Mouse (Mus musculus) neural tube, embryonic 14.5 days (tissue): Measurements from ENCODE around the gene Gm44579. TPM values are rescaled to one million over a fixed set of nuclear protein-coding genes. Genes with fewer than 3 reads are reported as not detected.

Experiments
- polyA plus RNA-seq: library from polyadenylated mRNA; unstranded; fragments of >200 nt; fragmentation: Nextera tagmentation; extraction: Ambion mirVana; gene quantifications from 2 replicates; pipeline ENCODE4 v1.2.1, GENCODE M21; 2014

Gm44579 gene
- polyA plus RNA-seq, 1 experiment from 2014 or later: not detected

Other genes starting within 250 kb of the Gm44579 start
- gene Col2a1, start 216.3 kb downstream of the Gm44579 start, polyA plus RNA-seq: 11.3 and 26.0 TPM in 2 replicates
- gene Pfkm, start 128.4 kb downstream of the Gm44579 start, polyA plus RNA-seq: 79.8 and 81.8 TPM in 2 replicates
- 22.1 and 25.1 TPM in 2 replicates for gene Senp1, start 127.2 kb downstream of the Gm44579 start, polyA plus RNA-seq
- gene Asb8, start 55.4 kb downstream of the Gm44579 start, polyA plus RNA-seq: 66.7 and 74.0 TPM in 2 replicates
- gene Ccdc184, start 53.8 kb downstream of the Gm44579 start, polyA plus RNA-seq: 85.9 and 117 TPM in 2 replicates
- not detected in 2 replicates for gene Olfr288, start 25.4 kb downstream of the Gm44579 start, polyA plus RNA-seq
- gene Olfr287, start 79 bp upstream of the Gm44579 start, polyA plus RNA-seq: 0.12 TPM in 1 of 2 replicates, not detected in the other
- not detected in 2 replicates for gene Olfr286, start 13.5 kb upstream of the Gm44579 start, polyA plus RNA-seq
- gene H1fnt, start 36.3 kb upstream of the Gm44579 start, polyA plus RNA-seq: not detected in 2 replicates
- 13.1 and 13.2 TPM in 2 replicates for gene Zfp641, start 75.2 kb upstream of the Gm44579 start, polyA plus RNA-seq
- not detected in 2 replicates for gene Olfr285, start 96.4 kb upstream of the Gm44579 start, polyA plus RNA-seq
- not detected in 2 replicates for gene Olfr284, start 120.0 kb upstream of the Gm44579 start, polyA plus RNA-seq
- not detected in 2 replicates for gene Olfr283, start 160.0 kb upstream of the Gm44579 start, polyA plus RNA-seq
- not detected in 2 replicates for gene Olfr282, start 210.2 kb upstream of the Gm44579 start, polyA plus RNA-seq
- gene Olfr281, start 231.6 kb upstream of the Gm44579 start, polyA plus RNA-seq: not detected in 2 replicates
- gene OR5BS1P, start 248.9 kb upstream of the Gm44579 start, polyA plus RNA-seq: not detected in 2 replicates